In genomic region chr3:55537714-55538113, GRCm38 (mm10) we compare ENCODE assay signal across 17 mouse cellular contexts.
A peak's percentile ranks its signal among the peaks of the same experiment; 100 is the strongest.
DNase-seq lines count a peak whose midpoint lies in the region; ATAC-seq and TF ChIP-seq lines count a peak whose summit lies in the region.
"Had no signal": no experiment of that assay in that cellular context is flagged by ENCODE, and none has a peak within 500 bp of the region (broad histone marks: within the 10 kb centered on the region; RNA-seq: fewer than 3 reads in every experiment).

No protein-coding gene starts in this region.

- no peak for ATAC-seq in intestine, embryonic 14.5 days (replicated peaks; ENCODE audit: low FRiP score, low TSS enrichment, low read depth)
- ATAC-seq in intestine, postnatal 0 days: no peak
- ATAC-seq in embryonic facial prominence, embryonic 13.5 days (ENCODE audit: insufficient number of reproducible peaks, insufficient read depth, low FRiP score, low TSS enrichment, low read depth): no peak
- no peak for ATAC-seq in megakaryocyte-erythroid progenitor cell, adult 5-6 weeks (replicated peaks; ENCODE audit: low FRiP score, low TSS enrichment, poor library complexity, severe bottlenecking)
- ATAC-seq: intestine, embryonic 15.5 days; midbrain, embryonic 16.5 days had no signal

- no peak overlapping the region for H3K4me2 ChIP-seq in intestine, embryonic 14.5 days (ENCODE audit: low read length)
- H3K4me2 ChIP-seq in intestine, postnatal 0 days (replicated peaks; ENCODE audit: low read depth): no peak overlapping the region
- no peak overlapping the region for H3K4me2 ChIP-seq in embryonic facial prominence, embryonic 13.5 days
- H3K4me2 ChIP-seq: intestine, embryonic 15.5 days; kidney, embryonic 15.5 days had no signal

- no peaks in the 10 kb centered on the region for H3K27me3 ChIP-seq in intestine, embryonic 14.5 days (replicated peaks; ENCODE audit: control insufficient read depth, insufficient read depth, low read length)
- no peaks in the 10 kb centered on the region for H3K27me3 ChIP-seq in intestine, postnatal 0 days (replicated peaks; ENCODE audit: control insufficient read depth, insufficient read depth, low read length)
- no peaks in the 10 kb centered on the region for H3K27me3 ChIP-seq in embryonic facial prominence, embryonic 13.5 days
- no peaks in the 10 kb centered on the region for H3K27me3 ChIP-seq in limb, embryonic 10.5 days (ENCODE audit: low read depth, poor library complexity, severe bottlenecking)
- H3K27me3 ChIP-seq in forebrain, embryonic 10.5 days (ENCODE audit: poor library complexity, severe bottlenecking): peaks cover 12% of the 10 kb centered on the region; the same call in 1 of the 2 replicates
- H3K27me3 ChIP-seq: intestine, embryonic 15.5 days; kidney, embryonic 15.5 days had no signal

- 69% methylated on average over 5 of the region's 5 CpGs for WGBS in intestine, embryonic 14.5 days
- 75% methylated on average over 5 of the region's 5 CpGs for WGBS in intestine, postnatal 0 days
- 22% methylated on average over 5 of the region's 5 CpGs for WGBS in embryonic facial prominence, embryonic 13.5 days
- WGBS in limb, embryonic 10.5 days: 39% methylated on average over 5 of the region's 5 CpGs
- 68% methylated on average over 5 of the region's 5 CpGs for WGBS in forebrain, embryonic 10.5 days

- no peak for TF ChIP-seq CTCF in intestine, postnatal 0 days (IDR thresholded peaks at IDR 0.05; ENCODE audit: low read depth)

- no peak overlapping the region for H3K9ac ChIP-seq in intestine, embryonic 14.5 days (ENCODE audit: low read length)
- H3K9ac ChIP-seq in intestine, postnatal 0 days (ENCODE audit: low read depth, low read length): no peak overlapping the region
- no peak overlapping the region for H3K9ac ChIP-seq in embryonic facial prominence, embryonic 13.5 days
- H3K9ac ChIP-seq: intestine, embryonic 15.5 days; kidney, embryonic 15.5 days; liver, embryonic 14.5 days had no signal

- no peak overlapping the region for H3K4me3 ChIP-seq in intestine, embryonic 14.5 days (ENCODE audit: low read depth, low read length)
- H3K4me3 ChIP-seq in intestine, postnatal 0 days (ENCODE audit: low read depth, low read length): no peak overlapping the region
- H3K4me3 ChIP-seq in embryonic facial prominence, embryonic 13.5 days: no peak overlapping the region
- peak overlapping the region; percentile 6; the same call in 1 of the 2 replicates for H3K4me3 ChIP-seq in limb, embryonic 10.5 days
- H3K4me3 ChIP-seq in forebrain, embryonic 10.5 days: no peak overlapping the region
- H3K4me3 ChIP-seq: intestine, embryonic 15.5 days; kidney, embryonic 15.5 days had no signal

- H3K4me1 ChIP-seq in intestine, embryonic 14.5 days (replicated peaks; ENCODE audit: control insufficient read depth, insufficient read depth, low read length): peaks cover 2% of the 10 kb centered on the region; the same call in 1 of the 2 replicates
- no peaks in the 10 kb centered on the region for H3K4me1 ChIP-seq in intestine, postnatal 0 days (replicated peaks; ENCODE audit: control insufficient read depth, insufficient read depth, low read length)
- H3K4me1 ChIP-seq in embryonic facial prominence, embryonic 13.5 days: peaks cover 60% of the 10 kb centered on the region
- H3K4me1 ChIP-seq in limb, embryonic 10.5 days: peaks cover 86% of the 10 kb centered on the region
- peaks cover 51% of the 10 kb centered on the region for H3K4me1 ChIP-seq in forebrain, embryonic 10.5 days

- DNase-seq in intestine, embryonic 14.5 days (ENCODE audit: low spot score): peak; percentile 32
- peak; percentile 37 for DNase-seq in limb, embryonic 10.5 days (ENCODE audit: low spot score)
- peak; percentile 58 for DNase-seq in retina, postnatal 1 day
- DNase-seq in forebrain, embryonic 10.5 days (ENCODE audit: extremely low spot score, low spot score): no peak
- DNase-seq: adrenal gland, postnatal 36 days; cerebellum, adult 9-10 months; gastrocnemius, postnatal 14 days; heart, postnatal 10 days; right cerebral cortex, postnatal 4 days; thymus, adult 18-20 months had no signal

- H3K9me3 ChIP-seq in intestine, embryonic 14.5 days (ENCODE audit: control insufficient read depth, low read length): no peaks in the 10 kb centered on the region
- no peaks in the 10 kb centered on the region for H3K9me3 ChIP-seq in intestine, postnatal 0 days (ENCODE audit: control insufficient read depth)
- no peaks in the 10 kb centered on the region for H3K9me3 ChIP-seq in embryonic facial prominence, embryonic 13.5 days
- no peaks in the 10 kb centered on the region for H3K9me3 ChIP-seq in limb, embryonic 10.5 days (replicated peaks)
- H3K9me3 ChIP-seq in forebrain, embryonic 10.5 days: no peaks in the 10 kb centered on the region
- H3K9me3 ChIP-seq: intestine, embryonic 15.5 days; kidney, embryonic 15.5 days had no signal

- no peak overlapping the region for H3K27ac ChIP-seq in intestine, embryonic 14.5 days (ENCODE audit: low read depth)
- no peak overlapping the region for H3K27ac ChIP-seq in intestine, postnatal 0 days (ENCODE audit: low read depth, low read length)
- H3K27ac ChIP-seq in embryonic facial prominence, embryonic 13.5 days: 0 out of 2 replicates have a peak overlapping the region, but pooled peaks have one; percentile 13
- H3K27ac ChIP-seq in limb, embryonic 10.5 days: peak overlapping the region; percentile 67
- H3K27ac ChIP-seq in forebrain, embryonic 10.5 days: no peak overlapping the region
- H3K27ac ChIP-seq: intestine, embryonic 15.5 days; kidney, embryonic 15.5 days; liver, embryonic 14.5 days had no signal

- no peaks in the 10 kb centered on the region for H3K36me3 ChIP-seq in intestine, embryonic 14.5 days (ENCODE audit: control insufficient read depth, insufficient read depth, low read length)
- no peaks in the 10 kb centered on the region for H3K36me3 ChIP-seq in intestine, postnatal 0 days (ENCODE audit: control insufficient read depth, insufficient read depth)
- H3K36me3 ChIP-seq in embryonic facial prominence, embryonic 13.5 days: no peaks in the 10 kb centered on the region
- H3K36me3 ChIP-seq in limb, embryonic 10.5 days: no peaks in the 10 kb centered on the region
- H3K36me3 ChIP-seq in forebrain, embryonic 10.5 days (replicated peaks): no peaks in the 10 kb centered on the region
- H3K36me3 ChIP-seq: intestine, embryonic 15.5 days; kidney, embryonic 15.5 days had no signal

Comparison
In these comparisons a context has a peak if more than half of its experiments do, and no peak if none do; other contexts are left out.
1. H3K27ac ChIP-seq: peak in embryonic facial prominence, embryonic 13.5 days (single experiment) and limb, embryonic 10.5 days (single experiment); none in intestine, embryonic 14.5 days (single experiment), intestine, postnatal 0 days (single experiment) and forebrain, embryonic 10.5 days (single experiment).